Mouse (Mus musculus): Measurements from ENCODE around the gene Pias3.
"Not testable (repeated sequence)": the region's sequence is repeated elsewhere in the genome, so short reads cannot be mapped to it uniquely, and the experiment has no call there.

The Pias3 gene

GRCm38 (mm10) chr3:96728634-96729402 lies 32.6 kb downstream of the Pias3 start:
- no peak for DNase-seq (ENCODE audit: low read depth, low spot score)

GRCm38 (mm10) chr3:96729403-96729784 lies 33.2 kb downstream of the Pias3 start:
- DNase-seq (ENCODE audit: low read depth, low spot score) = peak; percentile 64

GRCm38 (mm10) chr3:96730785-96731184 lies 34.6 kb downstream of the Pias3 start:
- DNase-seq (ENCODE audit: low read depth, low spot score) = no peak

- no peak for DNase-seq (ENCODE audit: low read depth, low spot score)
Observed at GRCm38 (mm10) chr3:96733984-96734383, 37.8 kb downstream of the Pias3 start.

GRCm38 (mm10) chr3:96735200-96735599 lies 39.0 kb downstream of the Pias3 start:
- no peak for DNase-seq (ENCODE audit: low read depth, low spot score)

- no peak for DNase-seq (ENCODE audit: low read depth, low spot score)
Observed at GRCm38 (mm10) chr3:96737013-96737740, 41.0 kb downstream of the Pias3 start.

- no peak for DNase-seq (ENCODE audit: low read depth, low spot score)
Observed at GRCm38 (mm10) chr3:96737995-96738394, 41.8 kb downstream of the Pias3 start.

- DNase-seq (ENCODE audit: low read depth, low spot score) = not testable (repeated sequence)
Observed at GRCm38 (mm10) chr3:96740279-96740678, 44.1 kb downstream of the Pias3 start.

- no peak for DNase-seq (ENCODE audit: low read depth, low spot score)
Observed at GRCm38 (mm10) chr3:96744348-96744747, 48.2 kb downstream of the Pias3 start.

- no peak for DNase-seq (ENCODE audit: low read depth, low spot score)
Observed at GRCm38 (mm10) chr3:96746829-96747228, 50.6 kb downstream of the Pias3 start.
